Mouse (Mus musculus): ENCODE results near the gene Ackr3. TPM values are rescaled to one million over a fixed set of nuclear protein-coding genes. Genes with fewer than 3 reads are reported as not detected.

The Ackr3 gene
- polyA plus RNA-seq, 1 experiment from 2014 or later, result 54.8 TPM

DNA sequence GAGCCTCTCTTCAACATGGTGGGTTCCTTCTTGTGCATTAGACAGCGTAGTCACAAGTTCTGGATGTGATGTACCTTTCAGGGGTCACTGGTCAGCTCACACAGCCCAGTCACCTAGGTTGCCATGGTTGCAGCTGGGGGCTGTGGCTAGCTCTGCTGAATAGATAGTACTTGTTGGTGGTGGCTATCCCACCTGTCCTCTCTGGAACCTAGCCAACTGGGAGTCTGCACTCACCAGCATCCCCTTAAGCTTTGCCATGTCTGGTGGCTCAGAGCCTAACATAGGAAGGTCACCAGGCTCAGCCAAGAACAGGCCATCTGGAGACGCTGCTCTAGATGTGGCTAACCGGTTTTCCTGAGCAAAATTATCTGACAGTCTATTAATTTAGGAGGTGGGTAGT is 47.4 kb downstream of the Ackr3 start:
- H3K27me3 ChIP-seq (replicated peaks; ENCODE audit: insufficient read depth, low read length), result no peaks in the 10 kb centered on the region
- no peak overlapping the region for H3K9ac ChIP-seq (replicated peaks; ENCODE audit: low read depth)
- ATAC-seq (no peak), DNase-seq (ENCODE audit: low spot score) (no peak)
- no peaks in the 10 kb centered on the region for H3K36me3 ChIP-seq (ENCODE audit: insufficient read depth, low read length)
- H3K4me3 ChIP-seq (ENCODE audit: low read depth, low read length), result no peak overlapping the region
- no peak for TF ChIP-seq CTCF (IDR thresholded peaks at IDR 0.05)
- TF ChIP-seq EP300 (IDR thresholded peaks at IDR 0.05), result no peak
- no peak overlapping the region for H3K4me2 ChIP-seq (replicated peaks; ENCODE audit: low read depth, low read length)
- H3K9me3 ChIP-seq (ENCODE audit: low read length), result no peaks in the 10 kb centered on the region
- 82% methylated on average over 3 of the region's 3 CpGs for WGBS
- H3K4me1 ChIP-seq (ENCODE audit: insufficient read depth, low read depth, low read length), result 0 out of 2 replicates have a peak, but pooled peaks cover 3% of the 10 kb centered on the region
- no peak overlapping the region for H3K27ac ChIP-seq (ENCODE audit: low read length)

DNA sequence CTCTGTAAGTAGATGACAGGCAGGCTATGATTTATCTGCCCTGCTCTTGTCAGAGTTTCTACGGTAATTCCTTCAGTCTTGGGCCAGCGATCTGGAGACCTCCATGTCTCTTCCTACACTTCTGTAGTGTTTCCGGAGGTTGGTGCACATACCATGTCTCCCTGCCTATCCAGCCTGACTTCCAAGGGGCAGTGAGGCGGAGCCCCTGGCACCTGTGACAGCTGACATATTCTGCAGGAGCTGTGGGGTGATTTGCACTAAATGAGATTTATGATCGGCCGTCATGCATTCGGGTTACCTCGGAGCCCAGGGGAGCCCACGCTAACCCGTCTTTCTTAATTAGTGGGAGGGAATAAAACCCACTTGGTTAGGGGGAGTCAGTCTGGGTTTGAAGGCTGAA is 49.7 kb downstream of the Ackr3 start:
- H3K9me3 ChIP-seq (ENCODE audit: low read length), result no peaks in the 10 kb centered on the region
- no peak overlapping the region for H3K9ac ChIP-seq (replicated peaks; ENCODE audit: low read depth)
- no peak for DNase-seq (ENCODE audit: low spot score)
- no peak overlapping the region for H3K4me3 ChIP-seq (ENCODE audit: low read depth, low read length)
- H3K4me2 ChIP-seq (replicated peaks; ENCODE audit: low read depth, low read length), result no peak overlapping the region
- no peak for ATAC-seq
- no peak overlapping the region for H3K27ac ChIP-seq (ENCODE audit: low read length)
- H3K36me3 ChIP-seq (ENCODE audit: insufficient read depth, low read length), result no peaks in the 10 kb centered on the region
- 0 out of 2 replicates have a peak, but pooled peaks cover 3% of the 10 kb centered on the region for H3K4me1 ChIP-seq (ENCODE audit: insufficient read depth, low read depth, low read length)
- WGBS, result 87% methylated on average over 10 of the region's 10 CpGs
- no peaks in the 10 kb centered on the region for H3K27me3 ChIP-seq (replicated peaks; ENCODE audit: insufficient read depth, low read length)
- TF ChIP-seq CTCF (IDR thresholded peaks at IDR 0.05) (no peak), EP300 (IDR thresholded peaks at IDR 0.05) (no peak)

- 87% methylated on average over 11 of the region's 11 CpGs for WGBS
- DNase-seq (ENCODE audit: low spot score) (no peak), ATAC-seq (no peak)
- Histone ChIP-seq H3K4me2 (replicated peaks; ENCODE audit: low read depth, low read length) (no peak overlapping the region), H3K27ac (ENCODE audit: low read length) (no peak overlapping the region), H3K4me3 (ENCODE audit: low read depth, low read length) (no peak overlapping the region), H3K9ac (replicated peaks; ENCODE audit: low read depth) (no peak overlapping the region), H3K9me3 (ENCODE audit: low read length) (no peaks in the 10 kb centered on the region), H3K27me3 (replicated peaks; ENCODE audit: insufficient read depth, low read length) (no peaks in the 10 kb centered on the region), H3K4me1 (ENCODE audit: insufficient read depth, low read depth, low read length) (no peaks in the 10 kb centered on the region), H3K36me3 (ENCODE audit: insufficient read depth, low read length) (no peaks in the 10 kb centered on the region)
- no peak for TF ChIP-seq EP300 (IDR thresholded peaks at IDR 0.05)
- no peak for TF ChIP-seq CTCF (IDR thresholded peaks at IDR 0.05)
Observed at GRCm38 (mm10) chr1:90258253-90258887, 54.6 kb downstream of the Ackr3 start.

DNA sequence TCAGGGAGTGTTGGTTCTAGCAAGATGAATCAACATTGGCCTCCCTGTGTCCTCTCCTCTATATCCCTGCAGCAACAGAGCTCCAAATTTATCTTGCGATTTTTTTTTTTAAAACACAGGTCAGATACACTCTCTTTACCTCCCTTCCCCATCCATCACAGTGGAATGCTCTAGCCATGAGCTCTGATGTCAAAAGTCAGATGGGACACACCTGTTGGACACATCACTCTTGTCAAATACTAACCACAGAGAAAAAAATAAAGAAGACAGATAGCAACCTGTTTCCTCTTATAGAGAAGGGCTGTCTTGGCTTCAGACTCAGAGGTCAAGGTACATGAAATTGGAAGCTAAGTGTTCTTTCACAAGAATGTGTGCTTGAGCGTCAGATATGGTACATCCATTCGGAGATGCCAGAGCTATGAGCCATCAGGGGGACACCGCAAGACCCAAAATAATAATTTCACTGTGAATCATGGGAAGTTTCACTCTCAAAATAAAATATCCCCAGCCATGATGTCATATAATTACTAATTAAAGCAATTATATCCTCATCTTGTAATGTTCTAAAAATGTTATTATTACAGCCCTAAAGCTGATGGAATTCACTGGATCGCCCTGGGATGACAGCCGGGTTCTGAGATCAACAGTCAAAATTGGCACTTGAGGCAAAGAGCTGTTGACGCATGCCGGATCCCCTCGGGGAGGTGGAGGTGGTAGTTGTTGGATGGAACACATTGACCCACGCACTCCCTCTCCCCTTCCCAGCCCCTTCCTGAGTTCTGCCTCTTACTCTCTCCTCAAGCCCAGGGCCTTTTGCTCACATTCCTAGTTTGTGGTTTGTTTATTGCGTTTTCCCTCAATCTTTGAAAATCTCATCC is 57.2 kb downstream of the Ackr3 start:
- H3K27ac ChIP-seq (ENCODE audit: low read length), result no peak overlapping the region
- H3K9ac ChIP-seq (replicated peaks; ENCODE audit: low read depth), result no peak overlapping the region
- H3K4me2 ChIP-seq (replicated peaks; ENCODE audit: low read depth, low read length), result no peak overlapping the region
- H3K36me3 ChIP-seq (ENCODE audit: insufficient read depth, low read length), result no peaks in the 10 kb centered on the region
- TF ChIP-seq EP300 (IDR thresholded peaks at IDR 0.05), result no peak
- no peak for TF ChIP-seq CTCF (IDR thresholded peaks at IDR 0.05)
- H3K9me3 ChIP-seq (ENCODE audit: low read length), result no peaks in the 10 kb centered on the region
- H3K27me3 ChIP-seq (replicated peaks; ENCODE audit: insufficient read depth, low read length), result no peaks in the 10 kb centered on the region
- H3K4me1 ChIP-seq (ENCODE audit: insufficient read depth, low read depth, low read length), result no peaks in the 10 kb centered on the region
- ATAC-seq (no peak), DNase-seq (ENCODE audit: low spot score) (no peak)
- no peak overlapping the region for H3K4me3 ChIP-seq (ENCODE audit: low read depth, low read length)
- 84% methylated on average over 11 of the region's 11 CpGs for WGBS

DNA sequence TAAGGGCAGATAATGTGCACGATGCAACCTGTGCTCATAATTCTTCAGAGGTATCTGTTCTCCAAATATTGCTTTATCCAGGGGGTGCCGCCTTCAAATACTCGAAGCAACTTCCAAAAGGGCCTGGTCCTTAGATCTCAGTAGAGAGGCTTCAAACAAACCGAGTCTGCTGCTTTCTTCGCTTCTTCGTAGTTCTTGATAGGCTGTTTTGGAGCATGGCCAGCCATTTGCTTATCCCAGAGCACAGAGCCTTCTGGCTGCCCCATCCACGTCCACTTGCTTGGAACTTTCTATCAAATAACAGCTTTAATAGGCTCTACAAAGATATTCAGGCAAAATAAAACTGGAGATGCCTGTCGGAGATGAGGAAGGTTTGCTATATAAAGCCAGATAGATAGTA is 58.6 kb downstream of the Ackr3 start:
- DNase-seq (ENCODE audit: low spot score) (no peak), ATAC-seq (no peak)
- Histone ChIP-seq H3K36me3 (ENCODE audit: insufficient read depth, low read length) (no peaks in the 10 kb centered on the region), H3K9me3 (ENCODE audit: low read length) (no peaks in the 10 kb centered on the region), H3K4me3 (ENCODE audit: low read depth, low read length) (no peak overlapping the region), H3K9ac (replicated peaks; ENCODE audit: low read depth) (no peak overlapping the region), H3K4me1 (ENCODE audit: insufficient read depth, low read depth, low read length) (no peaks in the 10 kb centered on the region), H3K4me2 (replicated peaks; ENCODE audit: low read depth, low read length) (no peak overlapping the region), H3K27ac (ENCODE audit: low read length) (no peak overlapping the region), H3K27me3 (replicated peaks; ENCODE audit: insufficient read depth, low read length) (no peaks in the 10 kb centered on the region; the same call in 1 of the 2 replicates)
- TF ChIP-seq EP300 (IDR thresholded peaks at IDR 0.05) (no peak), CTCF (IDR thresholded peaks at IDR 0.05) (no peak)
- 62% methylated on average over 8 of the region's 8 CpGs for WGBS

Other genes with a start within 250 kb of the Ackr3 start
- gene Asb18, start 189.3 kb upstream of the Ackr3 start, polyA plus RNA-seq (2015; fragmentation: Nextera tagmentation; extraction: Ambion mirVana), result not detected in 2 replicates
- 4.6 and 5.7 TPM in 2 replicates for gene Iqca, start 50.6 kb upstream of the Ackr3 start, polyA plus RNA-seq (2015; fragmentation: Nextera tagmentation; extraction: Ambion mirVana)